Mouse (Mus musculus): ENCODE measurements around the gene Rbak.

GRCm38 (mm10) chr5:143179179-143179578, 1.4 kb downstream of the Rbak start:
- peak; percentile 21; the same call in 1 of the 2 replicates for TF ChIP-seq CTCF (IDR thresholded peaks at IDR 0.05; ENCODE audit: extremely low read depth, insufficient read depth, low read length)
- TF ChIP-seq POLR2A (IDR thresholded peaks at IDR 0.05; ENCODE audit: extremely low read depth, insufficient read depth, low read length), result no peak

Measured in cortical plate, adult 2 months (tissue).